8 mouse cellular contexts compared by ENCODE assay signal in the genomic region with DNA sequence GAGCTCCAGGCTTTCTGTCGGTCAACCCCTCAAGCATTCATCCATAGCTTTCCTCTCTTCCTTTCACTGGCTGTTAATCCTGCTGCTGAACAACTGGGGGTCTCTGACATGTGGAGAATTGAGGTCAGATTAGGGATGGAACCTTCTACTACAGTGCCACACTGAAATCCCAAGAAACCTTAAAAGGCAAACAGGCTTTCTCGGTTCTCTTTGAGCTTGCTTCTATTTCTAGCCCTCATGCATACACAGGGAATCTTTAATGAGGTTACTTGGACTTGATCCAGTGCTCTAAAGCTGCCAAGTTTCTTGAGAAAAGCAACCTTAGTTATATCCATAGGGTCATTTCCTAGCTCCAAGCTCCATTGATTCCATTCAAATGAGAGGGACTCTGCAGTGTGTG.
A peak's percentile ranks its signal among the peaks of the same experiment; 100 is the strongest.
DNase-seq lines count a peak whose midpoint lies in the region; ATAC-seq lines count a peak whose summit lies in the region.
"Had no signal": no experiment of that assay in that cellular context is flagged by ENCODE, and none has a peak within 500 bp of the region (broad histone marks: within the 10 kb centered on the region; RNA-seq: fewer than 3 reads in every experiment).

No protein-coding gene starts in this region.

- 44% methylated on average over 2 of the region's 2 CpGs for WGBS in kidney, embryonic 16.5 days

- H3K4me3 ChIP-seq in kidney, embryonic 16.5 days (ENCODE audit: low read length), result no peak overlapping the region

- H3K4me2 ChIP-seq in kidney, embryonic 16.5 days (replicated peaks; ENCODE audit: low read depth, low read length), result no peak overlapping the region

- DNase-seq in kidney, adult 18-20 months, result peak; percentile 4
- DNase-seq in brain, adult 2 months (ENCODE audit: low read depth, low spot score), result peak; percentile 89
- DNase-seq in cerebellum, adult 9-11 months, result peak; percentile 58
- peak; percentile 52 to 70 for DNase-seq in left cerebral cortex, postnatal 14 days (ENCODE audit: low spot score in 2 of 2)
- DNase-seq in c-Kit-positive CD71-positive TER-119-positive erythroid progenitor cells, embryonic 14.5 days (ENCODE audit: low spot score), result no peak
- no peak for DNase-seq in layer of hippocampus, postnatal 36 days

- no peaks in the 10 kb centered on the region for H3K27me3 ChIP-seq in kidney, embryonic 16.5 days (ENCODE audit: insufficient read depth, low read length)
- H3K27me3 ChIP-seq: Patski had no signal

- ATAC-seq in kidney, embryonic 16.5 days (ENCODE audit: low FRiP score, low TSS enrichment), result no peak
- ATAC-seq: Patski had no signal

- H3K9ac ChIP-seq in kidney, embryonic 16.5 days (replicated peaks; ENCODE audit: low read length), result no peak overlapping the region

- intact Hi-C loops in left cerebral cortex, postnatal 14 days (cut with DNase I), result loop anchor here (10.0 kb wide), 1 partner anchor 366 kb away; a partner anchor contains a TSS

- no peaks in the 10 kb centered on the region for H3K4me1 ChIP-seq in kidney, embryonic 16.5 days (ENCODE audit: insufficient read depth, low read length)

- no peaks in the 10 kb centered on the region for H3K36me3 ChIP-seq in kidney, embryonic 16.5 days (ENCODE audit: insufficient read depth, low read length)

- no peak overlapping the region for H3K27ac ChIP-seq in kidney, embryonic 16.5 days (ENCODE audit: low read length)

- H3K9me3 ChIP-seq in kidney, embryonic 16.5 days (ENCODE audit: low read length), result no peaks in the 10 kb centered on the region

Comparison
In these comparisons a context has a peak if more than half of its experiments do, and no peak if none do; other contexts are left out.
1. DNase-seq: peak in kidney, adult 18-20 months (single experiment), brain, adult 2 months (single experiment), cerebellum, adult 9-11 months (single experiment) and left cerebral cortex, postnatal 14 days (2 of 2); none in c-Kit-positive CD71-positive TER-119-positive erythroid progenitor cells, embryonic 14.5 days (single experiment) and layer of hippocampus, postnatal 36 days (0 of 2).